Mouse (Mus musculus) lung, adult 2 months (tissue): Measurements from ENCODE around the gene Gpr68.

Source experiments
- CTCF ChIP-seq: fragments of 200-500 bp; IDR thresholded peaks from 2 replicates; pipeline ENCODE4 v1.5.1; 2011; ENCODE audit warnings: mild to moderate bottlenecking, low read length, control low read depth; ENCODE audit not compliant: insufficient read depth
- POLR2A ChIP-seq: fragments of 200-500 bp; IDR thresholded peaks from 2 replicates; pipeline ENCODE4 v1.6.1; 2011; ENCODE audit warnings: low read depth, mild to moderate bottlenecking, control low read depth, low read length, borderline replicate concordance; ENCODE audit errors: extremely low read depth

GRCm38 (mm10) chr12:100949146-100949545 lies 41.1 kb upstream of the Gpr68 start:
- TF ChIP-seq CTCF: no peak
- no peak for TF ChIP-seq POLR2A
